Mouse (Mus musculus) embryonic stem cell, embryonic (primary cell): ENCODE measurements around the gene Fubp3.

Experiments used
- CTCF ChIA-PET, 4 experiments: fragments of 300-600 bp in 2 of 4; fragments of 350-600 bp in 2 of 4; sonication (Branson Sonifier 250); formaldehyde crosslinking; loops; one replicate each; lab custom pipeline; 2022; ENCODE audit warnings: inconsistent platforms in 2 of 4; lab: Charles Lee
- POLR2A ChIA-PET, 4 experiments: fragments of 300-600 bp in 2 of 4; fragments of 350-600 bp in 2 of 4; sonication (Branson Sonifier 250); formaldehyde crosslinking; loops; one replicate each; lab custom pipeline; 2022; ENCODE audit warnings: antibody characterized with exemption in 4 of 4, inconsistent platforms in 1 of 4; lab: Charles Lee

The Fubp3 gene

GRCm38 (mm10) chr2:31609859-31610261 is 37.4 kb downstream of the Fubp3 start:
- POLR2A ChIA-PET = interaction anchor here in 2 of 4 experiments (0.6 to 1.7 kb wide), 9 partner anchors 11 to 106 kb away, joined by 3 to 4 read pairs (median 3); partner anchors contain the start of gene Abl1 (in 1 of the 2)

GRCm38 (mm10) chr2:31610922-31611321 is 38.5 kb downstream of the Fubp3 start:
- POLR2A ChIA-PET = interaction anchor here in 2 of 4 experiments (0.9 to 1.8 kb wide), 8 partner anchors 9 to 108 kb away, joined by 3 to 7 read pairs (median 4); no protein-coding TSS in a partner anchor
- CTCF ChIA-PET = interaction anchor here in 3 of 4 experiments (0.6 to 1.8 kb wide), 8 partner anchors 10 to 70 kb away, joined by 3 to 6 read pairs (median 4); no protein-coding TSS in a partner anchor

More at GRCm38 (mm10) chr2:31609859-31610261, 37.4 kb downstream of the Fubp3 start:
- CTCF ChIA-PET = interaction anchor here in 2 of 4 experiments (0.6 to 1.8 kb wide), 5 partner anchors 12 to 905 kb away, joined by 3 to 5 read pairs (median 3); no protein-coding TSS in a partner anchor

GRCm38 (mm10) chr2:31611400-31611799 is 38.9 kb downstream of the Fubp3 start:
- POLR2A ChIA-PET = interaction anchor here in 2 of 4 experiments (0.9 to 1.8 kb wide), 10 partner anchors 9 to 129 kb away, joined by 3 to 7 read pairs (median 4); no protein-coding TSS in a partner anchor

GRCm38 (mm10) chr2:31612627-31613026 is 40.2 kb downstream of the Fubp3 start:
- CTCF ChIA-PET = interaction anchor here in 2 of 4 experiments (0.9 to 1.2 kb wide), 3 partner anchors 8 to 94 kb away, joined by 3 to 4 read pairs (median 3); no protein-coding TSS in a partner anchor
- POLR2A ChIA-PET = interaction anchor here in 2 of 4 experiments (0.6 to 1.6 kb wide), 11 partner anchors 9 to 130 kb away, joined by 3 to 11 read pairs (median 3); partner anchors contain the start of gene Exosc2 (in 1 of the 2)

More at GRCm38 (mm10) chr2:31611400-31611799, 38.9 kb downstream of the Fubp3 start:
- CTCF ChIA-PET = interaction anchor here (0.6 to 1.4 kb wide), 13 partner anchors 9 to 151 kb away, joined by 3 to 6 read pairs (median 3); no protein-coding TSS in a partner anchor

- ChIA-PET CTCF (interaction anchor here in 2 of 4 experiments (0.5 to 0.9 kb wide), 4 partner anchors 9 to 114 kb away, joined by 3 to 5 read pairs (median 4); no protein-coding TSS in a partner anchor), POLR2A (interaction anchor here in 3 of 4 experiments (0.6 to 1.6 kb wide), 10 partner anchors 11 to 131 kb away, joined by 3 to 6 read pairs (median 3); partner anchors contain the start of gene Exosc2 (in 1 of the 3))
These were observed 41.3 kb downstream of the Fubp3 start for GRCm38 (mm10) chr2:31613781-31614180.

GRCm38 (mm10) chr2:31618484-31619161 is 46.2 kb downstream of the Fubp3 start:
- ChIA-PET CTCF (no interaction called here), POLR2A (interaction anchor here in 2 of 4 experiments (1.4 to 1.6 kb wide), 2 partner anchors 22 to 48 kb away, joined by 3 to 4 read pairs; no protein-coding TSS in a partner anchor)

- ChIA-PET CTCF (interaction anchor here in 1 of 4 experiments (0.6 kb wide), 1 partner anchor 148 kb away, joined by 5 read pairs; no protein-coding TSS in a partner anchor), POLR2A (interaction anchor here in 2 of 4 experiments (1.4 to 1.6 kb wide), 3 partner anchors 23 to 48 kb away, joined by 3 to 4 read pairs (median 4); no protein-coding TSS in a partner anchor)
These were observed 46.8 kb downstream of the Fubp3 start for GRCm38 (mm10) chr2:31619208-31619607.

- POLR2A ChIA-PET = interaction anchor here in 1 of 4 experiments (0.7 to 1.3 kb wide), 2 partner anchors 22 to 47 kb away, joined by 3 to 5 read pairs; no protein-coding TSS in a partner anchor
- CTCF ChIA-PET = interaction anchor here in 2 of 4 experiments (0.7 to 1.6 kb wide), 2 partner anchors 22 to 198 kb away, joined by 3 to 4 read pairs; no protein-coding TSS in a partner anchor
These were observed 61.1 kb downstream of the Fubp3 start for GRCm38 (mm10) chr2:31633531-31633930.

GRCm38 (mm10) chr2:31635281-31636137 is 63.1 kb downstream of the Fubp3 start:
- ChIA-PET POLR2A (interaction anchor here in 2 of 4 experiments (1.0 to 1.5 kb wide), 11 partner anchors 10 to 84 kb away, joined by 3 to 9 read pairs (median 4); partner anchors contain the start of gene Abl1 (in 1 of the 2)), CTCF (interaction anchor here in 2 of 4 experiments (0.8 to 1.8 kb wide), 3 partner anchors 19 to 152 kb away, joined by 4 to 6 read pairs (median 4); no protein-coding TSS in a partner anchor)

- CTCF ChIA-PET = interaction anchor here in 1 of 4 experiments (1.8 kb wide), 1 partner anchor 25 kb away, joined by 6 read pairs; no protein-coding TSS in a partner anchor
- POLR2A ChIA-PET = interaction anchor here in 2 of 4 experiments (1.0 to 1.5 kb wide), 5 partner anchors 15 to 85 kb away, joined by 3 to 6 read pairs (median 3); partner anchors contain the start of gene Abl1 (in 1 of the 2)
These were observed 63.8 kb downstream of the Fubp3 start for GRCm38 (mm10) chr2:31636138-31636741.

GRCm38 (mm10) chr2:31636742-31637141 is 64.3 kb downstream of the Fubp3 start:
- POLR2A ChIA-PET = interaction anchor here in 1 of 4 experiments (0.5 kb wide), 1 partner anchor 66 kb away, joined by 5 read pairs; no protein-coding TSS in a partner anchor
- CTCF ChIA-PET = no interaction called here

- ChIA-PET CTCF (interaction anchor here in 1 of 4 experiments (1.0 kb wide), 1 partner anchor 155 kb away, joined by 3 read pairs; no protein-coding TSS in a partner anchor), POLR2A (interaction anchor here in 3 of 4 experiments (0.5 to 1.5 kb wide), 4 partner anchors 67 to 168 kb away, joined by 3 to 5 read pairs (median 3); partner anchors contain the start of gene Ass1 (in 1 of the 3))
These were observed 64.9 kb downstream of the Fubp3 start for GRCm38 (mm10) chr2:31637311-31637710.

GRCm38 (mm10) chr2:31637807-31638206 is 65.4 kb downstream of the Fubp3 start:
- CTCF ChIA-PET = interaction anchor here in 1 of 4 experiments (0.6 to 1.0 kb wide), 5 partner anchors 17 to 333 kb away, joined by 3 read pairs; no protein-coding TSS in a partner anchor
- POLR2A ChIA-PET = interaction anchor here in 3 of 4 experiments (0.6 to 2.1 kb wide), 10 partner anchors 14 to 263 kb away, joined by 3 to 14 read pairs (median 4); partner anchors contain the start of genes Ass1 (in 1 of the 3) and Exosc2 (in 1 of the 3)

- ChIA-PET CTCF (interaction anchor here in 2 of 4 experiments (0.6 to 1.4 kb wide), 7 partner anchors 12 to 334 kb away, joined by 3 read pairs; partner anchors contain the start of gene Exosc2 (in 1 of the 2)), POLR2A (interaction anchor here (0.6 to 2.1 kb wide), 18 partner anchors 13 to 1190 kb away, joined by 3 to 14 read pairs (median 3); partner anchors contain the start of genes Abl1 (in 1 of the 4), Ass1 (in 1 of the 4) and Exosc2 (in 1 of the 4))
These were observed 66.4 kb downstream of the Fubp3 start for GRCm38 (mm10) chr2:31638581-31639465.

GRCm38 (mm10) chr2:31639466-31639760 is 67.0 kb downstream of the Fubp3 start:
- ChIA-PET CTCF (interaction anchor here in 2 of 4 experiments (1.4 kb wide), 2 partner anchors 13 to 31 kb away, joined by 3 read pairs; partner anchors contain the start of gene Exosc2 (in 1 of the 2)), POLR2A (interaction anchor here (0.6 to 2.1 kb wide), 11 partner anchors 12 to 1191 kb away, joined by 3 to 14 read pairs (median 3); partner anchors contain the start of gene Abl1 (in 1 of the 4))
